Mouse (Mus musculus) ovary, postnatal 14 days (tissue): ENCODE measurements around the gene Stx19.

ENCODE experiments used
- DNase-seq: peaks from one replicate; pipeline ENCODE4 v3.0.0; 2022; ENCODE audit warnings: low spot score

The Stx19 gene

DNA sequence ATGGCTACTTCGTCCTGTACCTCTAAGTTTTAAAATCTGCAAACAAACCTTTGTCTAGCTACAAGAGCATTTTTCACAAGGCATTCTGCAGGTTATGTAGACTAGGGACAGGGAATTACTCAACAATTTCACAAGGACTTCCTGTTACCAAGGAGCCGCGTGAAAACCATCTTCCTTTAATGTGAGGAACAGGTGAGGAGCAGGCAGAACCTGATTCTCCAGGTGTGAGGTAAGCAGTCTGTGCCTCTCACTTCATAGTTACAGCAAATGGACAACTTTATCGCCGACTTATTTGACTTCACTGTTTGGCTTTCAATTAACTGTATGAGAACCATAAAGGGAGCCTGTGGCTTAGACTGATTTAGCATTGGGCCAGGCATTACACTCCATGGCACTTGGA is at the start of gene Stx19:
Gene Stx19 (plus strand): TSS at position 186 of the 400 bp plus-strand sequence.
- DNase-seq = no peak

DNA sequence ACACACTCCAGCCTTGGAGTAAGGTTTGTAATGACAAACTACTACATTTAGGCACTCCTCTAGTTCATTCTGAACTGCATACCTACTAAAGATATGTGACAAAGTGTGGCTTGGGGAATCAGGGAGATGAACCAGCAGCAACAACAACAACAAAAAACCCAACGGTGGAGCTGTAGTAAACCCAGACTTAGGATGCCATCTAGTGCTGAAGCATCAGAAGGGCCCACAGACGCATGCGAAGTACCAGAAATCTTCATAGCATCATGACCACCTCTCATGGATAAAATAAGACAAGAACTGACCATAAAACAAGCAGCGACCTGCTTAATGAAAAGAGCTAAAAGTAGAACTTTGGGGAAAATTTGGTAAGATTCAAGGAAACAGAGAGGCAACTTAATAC is 41.0 kb upstream of the Stx19 start:
- DNase-seq = no peak

DNA sequence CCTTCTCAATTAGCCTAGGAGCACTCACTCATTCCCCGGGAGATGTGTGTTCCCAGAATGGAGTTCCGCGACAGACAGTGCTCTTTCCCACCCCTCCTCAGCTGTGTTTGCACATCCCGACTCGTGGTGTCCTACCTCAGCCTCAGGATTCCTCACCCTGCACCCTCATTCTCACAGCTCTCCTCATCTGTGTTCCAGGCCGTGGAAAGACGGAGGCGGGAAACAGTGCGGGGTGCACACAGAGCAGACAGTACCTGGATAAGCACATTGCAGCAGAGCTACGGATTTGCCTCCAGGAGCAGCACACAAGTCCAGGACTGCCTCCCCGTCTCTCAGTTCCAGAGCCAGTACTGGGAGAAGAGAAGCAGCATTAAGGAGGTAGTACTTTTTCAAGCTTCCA is 38.4 kb upstream of the Stx19 start:
- no peak for DNase-seq

GRCm38 (mm10) chr16:62778282-62778681 is 36.2 kb upstream of the Stx19 start:
- no peak for DNase-seq

GRCm38 (mm10) chr16:62782229-62782628 is 32.2 kb upstream of the Stx19 start:
- no peak for DNase-seq

DNA sequence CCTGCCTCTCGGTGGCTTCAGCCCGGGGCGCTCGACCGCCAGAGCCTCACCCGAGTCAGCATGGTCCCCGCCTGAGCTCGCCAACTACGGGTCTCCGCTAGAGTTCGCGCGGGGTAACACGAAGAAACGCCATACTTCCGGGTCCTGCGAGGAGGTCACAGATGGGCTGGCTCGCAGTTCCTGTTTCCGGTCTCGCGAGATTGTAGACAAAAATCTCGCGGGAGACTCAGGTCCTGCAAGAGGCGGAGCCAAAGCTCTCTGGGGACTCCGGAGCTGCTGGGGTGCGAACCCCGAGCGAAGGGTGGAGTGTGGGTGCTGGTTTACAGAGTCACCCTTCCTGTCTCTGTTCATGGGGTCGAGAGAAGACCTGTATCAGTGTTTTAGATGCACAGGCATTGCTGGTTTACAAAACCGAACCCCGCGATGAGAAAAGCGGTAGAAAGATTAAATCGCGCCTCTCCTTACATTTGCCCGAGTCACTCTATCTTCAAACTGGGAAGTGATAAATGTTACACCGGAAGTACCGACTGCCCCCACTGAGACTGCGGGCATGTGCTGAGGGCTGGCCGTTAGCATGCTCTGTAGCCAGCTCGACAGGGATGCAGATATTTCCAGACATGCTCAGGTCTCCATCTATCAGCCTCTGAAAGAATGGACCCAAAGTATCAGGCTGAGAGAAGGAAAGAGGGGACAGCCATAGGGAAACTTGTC is 27.7 kb upstream of the Stx19 start, which contains the start of gene Nsun3:
Gene Nsun3 (minus strand): TSS at position 198 of the 711 bp plus-strand sequence.
- peak; percentile 77 for DNase-seq

- no peak for DNase-seq
Measured at GRCm38 (mm10) chr16:62796608-62797007, 17.9 kb upstream of the Stx19 start.

DNA sequence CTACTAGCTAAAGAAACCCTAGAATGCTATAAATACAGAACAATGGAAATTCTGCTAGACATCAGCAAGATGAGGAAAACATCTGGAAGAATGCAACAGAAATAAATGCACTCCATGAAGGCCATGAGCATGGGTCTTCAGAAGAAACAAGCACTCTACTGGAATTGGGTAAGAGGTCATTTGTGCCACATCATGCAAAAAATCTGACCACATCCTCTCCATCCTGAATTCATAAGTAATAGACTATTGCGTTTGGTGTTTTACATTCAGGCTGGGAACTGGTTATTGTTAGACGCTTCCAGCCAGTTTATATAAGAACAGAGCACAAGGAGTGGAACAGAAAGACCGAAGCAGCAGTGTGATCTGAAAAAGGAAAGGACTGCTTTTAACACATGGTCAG is 15.7 kb upstream of the Stx19 start:
- no peak for DNase-seq

GRCm38 (mm10) chr16:62799426-62799825 is 15.1 kb upstream of the Stx19 start:
- DNase-seq = no peak

- DNase-seq = no peak
Measured at GRCm38 (mm10) chr16:62799839-62800238, 14.6 kb upstream of the Stx19 start.

DNA sequence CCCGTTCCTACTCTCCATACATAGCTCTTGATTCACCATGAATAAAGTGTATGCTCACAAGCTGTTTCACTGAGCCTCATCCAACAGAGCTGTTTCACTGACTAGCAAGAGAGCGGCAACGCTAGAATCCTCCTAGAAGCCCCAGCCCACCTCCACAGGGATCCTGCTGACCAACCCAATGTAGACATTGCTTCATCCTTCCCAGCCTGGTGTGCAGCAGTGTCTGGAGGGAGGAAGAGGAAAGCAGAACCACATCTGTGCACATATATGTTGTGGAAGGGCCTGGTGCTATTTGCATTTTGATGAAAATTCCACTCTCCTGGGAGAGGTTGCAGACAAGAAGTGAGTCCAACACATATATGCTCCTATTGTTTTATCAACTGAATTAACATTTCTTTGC is 9.9 kb upstream of the Stx19 start:
- no peak for DNase-seq

- DNase-seq = no peak
Measured at GRCm38 (mm10) chr16:62807249-62807979, 7.1 kb upstream of the Stx19 start.

GRCm38 (mm10) chr16:62810855-62811254 is 3.6 kb upstream of the Stx19 start:
- DNase-seq = no peak

- no peak for DNase-seq
Measured at GRCm38 (mm10) chr16:62813790-62814189, 686 bp upstream of the Stx19 start.

DNA sequence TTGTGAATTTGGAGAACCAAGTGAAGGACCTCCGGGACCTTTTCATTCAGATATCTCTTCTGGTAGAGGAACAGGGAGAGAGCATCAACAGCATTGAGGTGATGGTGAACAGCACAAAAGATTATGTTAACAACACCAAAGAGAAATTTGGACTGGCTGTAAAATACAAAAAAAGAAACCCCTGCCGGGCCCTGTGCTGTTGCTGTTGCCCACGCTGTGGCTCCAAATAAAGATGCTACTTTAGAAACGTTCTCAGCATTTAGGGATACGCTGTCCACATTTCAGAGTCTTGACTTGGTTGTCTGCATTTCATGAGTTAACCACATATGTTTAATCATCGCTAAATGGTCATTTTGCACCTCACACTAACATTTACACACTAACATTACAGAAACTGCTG is 8.0 kb downstream of the Stx19 start:
- DNase-seq = no peak

GRCm38 (mm10) chr16:62826156-62827001 is 11.9 kb downstream of the Stx19 start:
- DNase-seq = peak; percentile 7

GRCm38 (mm10) chr16:62832027-62832426 is 17.6 kb downstream of the Stx19 start:
- DNase-seq = no peak

DNA sequence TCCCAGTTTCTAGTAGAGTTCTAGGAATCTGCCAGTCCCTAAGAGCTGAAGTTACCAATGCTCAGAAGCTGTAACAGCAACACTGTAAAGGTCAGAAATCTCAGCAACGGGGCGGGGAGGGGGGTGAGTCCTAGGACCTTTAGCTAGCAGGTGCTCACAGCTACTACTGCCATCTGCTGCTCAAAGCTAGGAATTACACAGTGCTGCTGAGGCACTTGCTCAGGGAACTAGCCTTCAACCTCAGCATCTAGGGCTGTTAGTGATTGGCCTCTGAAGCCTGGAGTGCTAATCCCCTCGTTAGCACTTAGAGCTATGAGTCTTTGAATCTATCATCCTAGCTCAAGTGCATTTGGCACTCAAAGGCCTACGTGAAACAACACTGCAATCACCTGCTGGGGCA is 18.0 kb downstream of the Stx19 start:
- peak; percentile 17 for DNase-seq

- DNase-seq = no peak
Measured at GRCm38 (mm10) chr16:62834016-62834735, 19.7 kb downstream of the Stx19 start.

GRCm38 (mm10) chr16:62845341-62845740 is 30.9 kb downstream of the Stx19 start:
- DNase-seq = no peak

DNA sequence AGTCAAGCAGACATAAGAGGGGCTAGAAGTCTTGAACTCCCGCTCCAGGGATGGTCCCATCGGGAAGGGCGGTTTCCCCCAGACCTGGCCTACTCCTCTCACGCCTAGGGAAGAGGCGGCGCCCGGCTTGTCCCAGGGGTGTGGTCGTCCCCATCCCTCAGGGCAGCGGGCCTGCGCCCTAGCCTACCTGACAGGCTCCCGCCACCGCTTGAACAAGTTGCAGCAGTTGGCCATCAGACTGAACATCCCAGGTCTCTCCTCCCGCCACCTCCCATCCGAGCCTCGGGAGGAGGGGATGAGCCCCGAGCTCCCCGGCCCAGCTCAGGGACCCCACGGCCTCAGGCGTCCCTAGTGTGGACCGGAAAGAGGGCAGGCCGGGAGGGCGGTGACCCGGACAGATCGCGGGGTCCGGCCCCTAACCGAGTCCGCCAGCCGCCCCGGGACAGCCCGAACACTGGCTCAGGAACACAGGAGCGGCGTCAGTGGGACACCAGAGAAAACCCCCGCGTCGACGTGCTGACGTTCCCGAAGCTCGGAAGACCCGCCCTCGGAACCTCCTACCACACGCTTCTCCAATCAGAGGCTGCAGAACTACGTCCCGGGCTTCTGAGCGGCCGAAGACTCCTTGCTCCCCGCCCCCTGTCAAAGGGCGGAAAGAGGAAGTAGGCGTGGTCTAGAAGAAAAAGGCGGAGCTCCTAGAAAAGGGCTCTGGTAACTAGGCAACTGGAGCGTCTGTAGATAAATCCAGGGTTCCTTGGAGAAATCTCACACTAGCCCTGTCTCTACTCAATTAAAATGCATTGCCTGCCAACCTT is 32.2 kb downstream of the Stx19 start, which contains the start of gene Arl13b:
Gene Arl13b (minus strand): TSS at position 543 of the 815 bp plus-strand sequence.
- DNase-seq = peak; percentile 82
